Mouse (Mus musculus) erythroblast, embryonic 14.5 days (primary cell): Measurements from ENCODE around the gene Hmcn2. TPM values are rescaled to one million over a fixed set of nuclear protein-coding genes. Genes with fewer than 3 reads are reported as not detected.

Experiments used
- H3K27me3 ChIP-seq: 2 replicates; pipeline ENCODE4 v1.6.1; 2012; ENCODE audit warnings: inconsistent platforms; ENCODE audit not compliant: control insufficient read depth
- H3K36me3 ChIP-seq: 2 replicates; pipeline ENCODE4 v1.6.1; 2012; ENCODE audit warnings: mild to moderate bottlenecking, inconsistent platforms; ENCODE audit not compliant: control insufficient read depth
- H3K4me1 ChIP-seq: 2 replicates; pipeline ENCODE4 v1.6.1; 2012; ENCODE audit warnings: inconsistent platforms; ENCODE audit not compliant: control insufficient read depth
- H3K4me3 ChIP-seq: replicated peaks from 2 replicates; pipeline ENCODE3; 2012; ENCODE audit warnings: moderate library complexity, mild to moderate bottlenecking, inconsistent platforms
- H3K9me3 ChIP-seq: 2 replicates; pipeline ENCODE4 v1.6.1; 2012; ENCODE audit warnings: low read length, inconsistent platforms, mixed read lengths; ENCODE audit not compliant: control insufficient read depth
- GATA1 ChIP-seq: IDR thresholded peaks from 2 replicates; pipeline ENCODE4 v1.6.1; 2012; ENCODE audit warnings: low read length, inconsistent platforms, mixed read lengths
- TAL1 ChIP-seq: IDR thresholded peaks from 3 replicates; pipeline ENCODE4 v1.6.1; 2012; ENCODE audit warnings: low read length, inconsistent platforms, mixed read lengths
- polyA plus RNA-seq: library from polyadenylated mRNA; stranded (reverse); fragments of >175 nt; gene quantifications from 2 replicates; pipeline ENCODE4 v1.2.3, GENCODE M21; 2012

The Hmcn2 gene
- polyA plus RNA-seq, 1 experiment: not detected

DNA sequence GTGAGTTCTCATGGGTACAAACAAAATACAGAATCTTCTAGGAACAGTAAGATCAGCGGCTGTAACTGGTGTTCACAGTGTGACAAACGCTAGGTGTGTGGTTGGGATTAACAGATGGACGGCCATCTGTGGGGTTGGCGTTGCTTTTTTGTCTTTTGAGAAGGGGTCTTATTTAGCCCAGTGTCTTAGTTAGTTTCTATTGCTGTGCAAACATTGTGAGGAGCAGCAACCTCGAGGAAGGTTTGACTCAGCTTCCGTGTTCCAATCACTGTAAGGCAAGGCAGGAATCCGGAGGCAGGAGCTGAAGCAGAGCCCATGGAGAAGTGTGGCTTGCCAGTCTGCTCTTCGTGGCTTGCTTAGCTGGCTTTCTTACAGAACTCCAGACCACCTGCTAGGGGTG, 33.1 kb upstream of the Hmcn2 start:
- Histone ChIP-seq H3K4me1 (no peaks in the 10 kb centered on the region), H3K4me3 (no peak overlapping the region), H3K9me3 (no peaks in the 10 kb centered on the region), H3K36me3 (no peaks in the 10 kb centered on the region), H3K27me3 (no peaks in the 10 kb centered on the region)
- TF ChIP-seq TAL1: no peak
- no peak for TF ChIP-seq GATA1

GRCm38 (mm10) chr2:31282266-31282665, 31.9 kb upstream of the Hmcn2 start:
- TF ChIP-seq TAL1 (no peak), GATA1 (no peak)
- Histone ChIP-seq H3K36me3 (no peaks in the 10 kb centered on the region), H3K4me1 (no peaks in the 10 kb centered on the region), H3K27me3 (no peaks in the 10 kb centered on the region), H3K9me3 (no peaks in the 10 kb centered on the region), H3K4me3 (no peak overlapping the region)

DNA sequence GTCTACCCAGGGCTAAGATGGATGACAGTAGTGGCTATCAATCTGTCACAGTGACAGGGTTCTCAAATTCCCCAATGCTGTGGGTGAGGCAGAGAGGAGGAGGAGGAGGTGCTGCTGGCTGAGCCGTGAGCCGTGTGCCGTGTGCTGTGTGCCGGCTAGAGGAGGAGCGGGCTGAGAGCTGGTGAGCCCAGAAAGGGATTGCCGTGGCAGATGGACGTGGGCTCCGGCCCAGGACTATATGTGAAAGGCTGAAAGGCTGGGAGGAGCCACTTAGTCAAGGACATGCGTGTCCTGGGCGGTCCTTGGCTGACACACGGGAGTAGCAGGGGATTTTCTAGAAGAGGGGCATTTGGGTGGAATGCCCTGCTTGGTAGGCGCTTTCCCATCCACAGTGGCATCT, 31.3 kb upstream of the Hmcn2 start:
- H3K4me1 ChIP-seq: no peaks in the 10 kb centered on the region
- H3K27me3 ChIP-seq: no peaks in the 10 kb centered on the region
- H3K4me3 ChIP-seq: no peak overlapping the region
- no peaks in the 10 kb centered on the region for H3K9me3 ChIP-seq
- H3K36me3 ChIP-seq: no peaks in the 10 kb centered on the region
- no peak for TF ChIP-seq TAL1
- no peak for TF ChIP-seq GATA1

- Histone ChIP-seq H3K36me3 (no peaks in the 10 kb centered on the region), H3K9me3 (no peaks in the 10 kb centered on the region), H3K4me3 (no peak overlapping the region), H3K27me3 (no peaks in the 10 kb centered on the region), H3K4me1 (no peaks in the 10 kb centered on the region)
- TF ChIP-seq GATA1 (no peak), TAL1 (no peak)
Measured at GRCm38 (mm10) chr2:31284531-31284930, 29.7 kb upstream of the Hmcn2 start.

- Histone ChIP-seq H3K9me3 (no peaks in the 10 kb centered on the region), H3K4me1 (no peaks in the 10 kb centered on the region), H3K4me3 (no peak overlapping the region), H3K27me3 (no peaks in the 10 kb centered on the region), H3K36me3 (no peaks in the 10 kb centered on the region)
- no peak for TF ChIP-seq TAL1
- no peak for TF ChIP-seq GATA1
Measured at GRCm38 (mm10) chr2:31291421-31291820, 22.8 kb upstream of the Hmcn2 start.

DNA sequence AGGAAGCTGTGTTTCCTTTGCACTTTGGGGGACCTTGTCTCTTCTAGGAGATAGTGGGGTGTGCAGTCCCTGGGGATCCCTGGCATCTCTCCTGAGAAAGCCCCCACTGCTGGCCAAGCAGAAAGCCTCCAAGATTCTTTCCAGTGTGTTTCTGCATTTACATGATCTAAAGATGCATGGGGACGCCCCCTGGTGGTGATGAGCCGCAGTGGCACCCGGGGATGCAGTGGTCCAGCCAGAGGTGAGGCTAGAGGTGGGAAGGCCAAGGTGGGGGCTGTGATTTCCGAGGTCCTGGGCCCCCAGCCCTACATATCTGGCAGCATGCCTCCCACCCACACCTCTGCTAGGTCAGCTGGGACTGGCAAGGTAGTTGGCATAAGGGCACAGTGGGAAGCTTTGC, 19.2 kb upstream of the Hmcn2 start:
- H3K27me3 ChIP-seq: no peaks in the 10 kb centered on the region
- peaks cover 6% of the 10 kb centered on the region for H3K4me1 ChIP-seq
- no peaks in the 10 kb centered on the region for H3K9me3 ChIP-seq
- no peak overlapping the region for H3K4me3 ChIP-seq
- no peak for TF ChIP-seq TAL1
- TF ChIP-seq GATA1: no peak
- H3K36me3 ChIP-seq: no peaks in the 10 kb centered on the region

GRCm38 (mm10) chr2:31296395-31296794, 17.8 kb upstream of the Hmcn2 start:
- Histone ChIP-seq H3K27me3 (no peaks in the 10 kb centered on the region), H3K4me1 (peaks cover 6% of the 10 kb centered on the region), H3K9me3 (no peaks in the 10 kb centered on the region), H3K4me3 (no peak overlapping the region), H3K36me3 (no peaks in the 10 kb centered on the region)
- TF ChIP-seq GATA1 (no peak), TAL1 (no peak)

- Histone ChIP-seq H3K27me3 (no peaks in the 10 kb centered on the region), H3K36me3 (no peaks in the 10 kb centered on the region), H3K9me3 (no peaks in the 10 kb centered on the region), H3K4me3 (peak overlapping the region; percentile 57), H3K4me1 (peaks cover 6% of the 10 kb centered on the region)
- TF ChIP-seq TAL1 (no peak), GATA1 (no peak)
Measured at GRCm38 (mm10) chr2:31297602-31298268, 16.5 kb upstream of the Hmcn2 start.

GRCm38 (mm10) chr2:31298814-31299213, 15.4 kb upstream of the Hmcn2 start:
- Histone ChIP-seq H3K4me3 (no peak overlapping the region), H3K36me3 (no peaks in the 10 kb centered on the region), H3K4me1 (peaks cover 6% of the 10 kb centered on the region), H3K27me3 (no peaks in the 10 kb centered on the region), H3K9me3 (no peaks in the 10 kb centered on the region)
- no peak for TF ChIP-seq GATA1
- no peak for TF ChIP-seq TAL1

- TF ChIP-seq TAL1 (no peak), GATA1 (no peak)
- no peak overlapping the region for H3K4me3 ChIP-seq
Measured at GRCm38 (mm10) chr2:31299266-31299665, 14.9 kb upstream of the Hmcn2 start.

More at GRCm38 (mm10) chr2:31299266-31299665, 14.9 kb upstream of the Hmcn2 start:
- Histone ChIP-seq H3K36me3 (no peaks in the 10 kb centered on the region), H3K9me3 (no peaks in the 10 kb centered on the region), H3K27me3 (no peaks in the 10 kb centered on the region), H3K4me1 (peaks cover 6% of the 10 kb centered on the region)
